Mouse (Mus musculus): ENCODE measurements around the gene Nr5a2.
"Not testable (repeated sequence)": the region's sequence is repeated elsewhere in the genome, so short reads cannot be mapped to it uniquely, and the experiment has no call there.

Nr5a2 gene

DNA sequence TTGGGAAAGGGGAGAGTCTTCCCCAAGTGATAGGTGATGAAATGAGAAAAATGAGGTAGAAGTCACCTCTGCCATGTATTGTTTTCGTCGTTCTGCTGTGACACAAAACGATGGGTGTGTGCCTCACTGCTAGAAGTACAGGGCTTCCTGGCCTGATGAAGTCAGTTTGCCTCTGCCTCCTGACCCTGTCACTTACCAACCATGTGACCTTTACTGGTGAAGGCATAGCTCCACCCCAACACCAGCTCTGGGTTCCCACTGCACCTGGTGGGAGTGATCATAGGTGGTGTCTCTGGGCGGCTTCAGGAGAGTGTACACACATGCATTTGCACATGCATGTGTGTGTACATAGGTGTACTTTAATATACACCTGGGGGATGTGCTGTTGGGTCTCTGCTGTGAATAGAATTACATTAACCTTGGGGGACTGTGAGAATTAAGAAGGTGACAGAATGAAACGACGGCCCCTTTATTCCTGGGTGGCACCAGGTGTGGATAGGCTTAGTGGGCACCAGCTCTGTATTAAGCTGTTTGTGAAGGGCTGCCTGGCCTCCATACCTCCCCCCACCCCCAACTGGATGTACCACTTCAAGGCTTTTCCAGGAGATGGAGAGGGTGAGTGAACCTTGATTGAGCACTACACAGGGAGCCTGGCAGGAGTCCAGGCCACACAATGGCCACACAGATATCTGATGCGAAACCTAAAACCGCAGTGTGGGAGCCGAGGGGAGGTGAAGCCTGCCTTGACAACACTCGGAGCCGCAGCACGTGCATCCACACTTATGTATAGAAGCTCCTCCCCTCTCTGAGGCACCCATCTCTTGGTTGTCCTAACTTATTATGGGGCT, 127.7 kb downstream of the Nr5a2 start:
- DNase-seq = peak; percentile 19

- DNase-seq = no peak
Measured at GRCm38 (mm10) chr1:136830992-136831391, 129.3 kb downstream of the Nr5a2 start.

DNA sequence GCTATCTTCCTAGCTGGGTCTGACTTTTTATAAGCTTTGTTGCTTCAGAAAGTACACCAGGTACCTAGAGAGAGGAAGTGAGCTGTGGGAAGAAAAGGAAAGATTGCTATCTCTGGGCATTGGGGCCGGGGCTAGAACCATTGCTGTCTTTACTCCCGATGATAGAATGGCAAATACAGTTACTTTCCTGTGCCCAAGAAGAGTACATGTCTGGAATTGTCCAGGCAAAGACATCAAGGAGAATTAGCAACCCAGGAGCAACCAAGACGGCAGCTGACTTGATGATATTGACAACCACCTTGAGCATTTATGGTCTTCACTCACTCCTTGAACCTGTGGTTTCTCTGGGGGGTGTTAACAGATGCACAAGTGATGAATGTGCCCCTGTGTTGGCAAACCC, 130.3 kb downstream of the Nr5a2 start:
- DNase-seq = no peak

DNA sequence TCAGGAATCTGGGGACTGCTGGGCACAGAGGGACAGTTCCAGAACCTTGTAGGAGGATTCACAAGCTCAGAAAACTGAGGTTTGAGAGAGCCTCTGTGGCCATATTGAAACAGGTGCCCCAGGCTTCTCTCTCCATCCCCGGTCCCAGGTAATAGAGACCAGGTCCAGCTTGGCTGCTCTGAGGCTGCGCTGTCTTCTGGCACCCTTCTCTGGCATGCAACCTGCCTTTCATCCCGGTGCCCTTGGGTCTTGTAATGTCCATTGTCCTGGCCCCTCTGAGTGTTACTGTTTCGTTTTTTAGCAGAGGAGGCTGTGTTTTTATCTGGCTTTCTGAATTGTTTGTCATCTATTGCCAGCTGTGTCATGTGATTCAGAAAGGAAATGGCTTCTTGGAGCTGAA, 136.4 kb downstream of the Nr5a2 start:
- DNase-seq = peak; percentile 12

- no peak for DNase-seq
Measured at GRCm38 (mm10) chr1:136800625-136801024, 159.6 kb downstream of the Nr5a2 start.

- peak; percentile 36 for DNase-seq
Measured at GRCm38 (mm10) chr1:136796361-136797090, 163.7 kb downstream of the Nr5a2 start.

DNA sequence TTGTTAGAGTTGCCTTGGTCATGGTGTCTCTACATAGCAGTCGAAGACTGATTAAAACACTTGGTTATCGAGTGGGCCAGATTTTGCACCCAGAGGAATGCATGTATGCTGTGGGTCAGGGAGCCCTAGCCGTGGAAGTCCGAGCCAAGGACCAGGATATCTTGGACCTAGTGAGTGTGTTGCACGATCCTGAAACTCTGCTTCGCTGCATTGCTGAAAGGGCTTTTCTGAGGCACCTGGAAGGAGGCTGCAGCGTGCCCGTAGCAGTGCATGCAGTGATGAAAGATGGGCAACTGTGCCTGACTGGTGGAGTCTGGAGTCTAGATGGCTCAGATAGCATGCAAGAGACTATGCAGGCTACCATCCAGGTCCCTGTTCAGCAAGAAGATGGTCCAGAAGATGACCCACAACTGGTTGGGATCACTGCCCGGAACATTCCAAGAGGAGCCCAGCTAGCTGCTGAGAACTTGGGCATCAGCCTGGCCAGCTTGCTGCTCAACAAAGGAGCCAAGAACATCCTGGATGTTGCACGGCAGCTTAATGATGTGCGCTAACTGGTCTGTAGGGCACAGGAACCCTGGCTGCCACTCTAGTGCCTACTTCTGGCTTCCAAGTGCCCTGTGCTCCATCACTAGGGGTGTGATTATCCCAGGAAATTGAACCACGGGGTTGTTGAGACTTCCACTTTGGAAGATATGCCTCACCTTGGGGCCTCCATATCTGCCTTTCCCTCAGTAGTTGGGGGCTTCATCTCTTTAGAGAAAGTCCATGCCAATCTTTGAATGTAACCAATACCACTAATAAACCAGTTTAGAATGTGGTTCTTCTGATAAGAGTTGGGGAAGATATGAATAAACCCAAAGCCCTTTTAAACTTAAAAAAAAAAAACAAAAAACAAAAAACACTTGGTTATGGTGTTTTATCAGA, 167.0 kb downstream of the Nr5a2 start:
- DNase-seq = not testable (repeated sequence)

All from lung, postnatal 10 days (tissue).